Mouse (Mus musculus) testis, adult 2 months (tissue): ENCODE data around the gene Fadd. TPM values are rescaled to one million over a fixed set of nuclear protein-coding genes. Genes with fewer than 3 reads are reported as not detected.

Experiments
- H3K27ac ChIP-seq: fragments of 200-500 bp; 2 replicates; pipeline ENCODE4 v1.5.1; 2012; ENCODE audit warnings: low read depth, low read length; ENCODE audit not compliant: control insufficient read depth, insufficient read depth
- H3K27me3 ChIP-seq: fragments of 200-500 bp; 2 replicates; pipeline ENCODE4 v1.6.1; 2012; ENCODE audit warnings: mild to moderate bottlenecking, low read length, moderate library complexity; ENCODE audit not compliant: control insufficient read depth, insufficient read depth
- H3K36me3 ChIP-seq: fragments of 200-500 bp; 2 replicates; pipeline ENCODE4 v1.6.1; 2012; ENCODE audit warnings: mild to moderate bottlenecking, low read length; ENCODE audit not compliant: control insufficient read depth, insufficient read depth
- H3K4me1 ChIP-seq: fragments of 200-500 bp; 2 replicates; pipeline ENCODE4 v1.6.1; 2012; ENCODE audit warnings: low read length; ENCODE audit not compliant: control insufficient read depth, insufficient read depth
- H3K4me3 ChIP-seq: fragments of 200-500 bp; 2 replicates; pipeline ENCODE4 v1.5.1; 2012; ENCODE audit warnings: low read depth, mild to moderate bottlenecking, low read length, moderate library complexity, mixed read lengths; ENCODE audit not compliant: control insufficient read depth
- CTCF ChIP-seq: fragments of 200-500 bp; IDR thresholded peaks from 2 replicates; pipeline ENCODE4 v1.5.1; 2012; ENCODE audit warnings: low read depth, mild to moderate bottlenecking, inconsistent platforms, low read length, moderate library complexity; ENCODE audit not compliant: control insufficient read depth, insufficient read depth, insufficient replicate concordance
- POLR2A ChIP-seq: fragments of 200-500 bp; IDR thresholded peaks from 2 replicates; pipeline ENCODE4 v1.6.1; 2012; ENCODE audit warnings: low read depth, mild to moderate bottlenecking, inconsistent platforms, low read length, moderate library complexity; ENCODE audit not compliant: control insufficient read depth
- polyA plus RNA-seq: library from polyadenylated mRNA; depleted of rRNA; stranded (reverse); fragments of >200 nt; gene quantifications from 2 replicates; pipeline ENCODE4 v1.2.3, GENCODE M21; 2012

Fadd gene
- polyA plus RNA-seq, 1 experiment, result 3.5 TPM

DNA sequence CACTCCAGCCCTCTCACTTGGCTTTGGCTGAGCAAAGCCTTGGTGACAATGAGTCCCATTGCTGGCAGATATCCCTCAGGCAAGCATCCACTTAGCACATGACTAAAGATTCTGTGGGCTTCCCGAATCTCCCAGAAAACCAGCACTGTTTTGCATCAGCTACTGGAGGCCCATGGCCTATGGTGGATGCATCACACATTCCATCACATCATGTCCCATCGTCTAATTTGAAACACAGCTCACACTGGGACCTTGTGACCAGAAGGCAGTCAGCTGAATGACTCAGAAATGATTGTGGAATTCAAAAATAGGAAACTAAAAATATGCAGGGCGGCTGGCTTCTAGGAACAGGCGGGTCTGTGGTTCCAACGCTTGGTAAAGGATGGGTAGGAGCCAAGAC is 4.4 kb downstream of the Fadd start:
- H3K27ac ChIP-seq, result no peak overlapping the region
- peaks cover 16% of the 10 kb centered on the region for H3K4me1 ChIP-seq
- TF ChIP-seq POLR2A, result no peak
- H3K27me3 ChIP-seq, result no peaks in the 10 kb centered on the region
- no peak overlapping the region for H3K4me3 ChIP-seq
- no peaks in the 10 kb centered on the region for H3K36me3 ChIP-seq

DNA sequence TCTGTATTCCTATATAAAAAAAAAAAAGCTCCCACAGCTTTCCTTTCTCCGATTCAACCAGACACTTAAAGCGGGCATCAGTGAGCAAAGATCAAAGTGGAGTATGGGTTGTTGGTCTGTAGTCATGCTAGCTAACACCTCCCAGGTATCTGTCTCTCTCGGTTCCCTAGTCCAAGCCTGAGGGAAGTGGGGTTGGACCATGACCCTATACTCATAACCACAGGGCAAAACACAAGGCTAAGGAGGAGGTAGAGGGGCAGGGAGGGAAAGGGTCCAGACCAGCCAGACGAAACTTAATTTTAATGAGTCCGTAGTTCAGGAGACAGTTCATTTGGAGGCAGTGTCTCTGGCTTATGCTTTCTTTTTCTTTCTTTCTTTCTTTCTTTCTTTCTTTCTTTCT is 10.0 kb downstream of the Fadd start:
- Histone ChIP-seq H3K4me1 (no peaks in the 10 kb centered on the region), H3K4me3 (no peak overlapping the region), H3K36me3 (no peaks in the 10 kb centered on the region), H3K27ac (no peak overlapping the region), H3K27me3 (no peaks in the 10 kb centered on the region)
- TF ChIP-seq POLR2A, result no peak
- TF ChIP-seq CTCF, result no peak

DNA sequence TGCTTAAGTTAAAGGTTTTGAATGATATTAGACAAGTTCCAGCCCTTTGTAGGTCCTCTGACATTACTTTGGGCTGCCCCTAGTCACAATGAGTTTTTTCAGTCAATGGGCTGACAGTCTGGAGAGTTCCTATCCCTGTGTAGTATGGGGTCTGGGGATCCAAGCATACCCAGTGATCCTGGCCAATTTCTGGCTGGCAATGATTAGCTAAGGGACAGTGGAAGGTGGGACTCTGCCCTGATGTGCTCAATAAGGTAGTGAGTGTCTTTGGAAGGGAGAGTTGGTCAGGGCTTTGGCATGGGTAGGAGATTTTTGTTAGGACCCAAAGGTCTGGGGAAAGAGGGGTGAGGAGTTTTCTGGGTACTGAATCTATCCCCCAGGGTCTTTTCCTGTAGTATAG is 10.7 kb downstream of the Fadd start:
- Histone ChIP-seq H3K36me3 (no peaks in the 10 kb centered on the region), H3K4me1 (no peaks in the 10 kb centered on the region), H3K4me3 (no peak overlapping the region), H3K27me3 (no peaks in the 10 kb centered on the region), H3K27ac (no peak overlapping the region)
- no peak for TF ChIP-seq CTCF
- no peak for TF ChIP-seq POLR2A

DNA sequence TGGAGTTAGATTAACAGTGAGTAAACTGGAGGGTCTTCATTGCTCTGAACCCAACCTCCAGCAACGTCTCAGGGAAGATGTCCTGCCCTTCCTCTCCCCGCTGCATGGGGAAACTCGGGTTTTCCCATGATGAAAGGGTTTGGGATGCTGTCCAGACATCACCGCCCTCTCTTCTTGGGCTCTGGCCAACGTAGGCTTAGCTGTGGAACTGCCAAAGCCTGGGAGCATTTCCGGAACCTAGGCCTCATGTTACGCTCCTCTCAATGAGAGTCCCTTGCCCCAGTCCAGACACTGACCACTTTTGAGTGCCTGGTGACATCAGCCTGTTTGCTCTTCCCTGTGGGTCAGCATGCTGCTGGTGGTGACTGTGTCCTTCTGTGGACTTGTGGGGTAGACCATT is 12.8 kb downstream of the Fadd start:
- Histone ChIP-seq H3K36me3 (no peaks in the 10 kb centered on the region), H3K4me3 (no peak overlapping the region), H3K27me3 (no peaks in the 10 kb centered on the region), H3K27ac (no peak overlapping the region), H3K4me1 (no peaks in the 10 kb centered on the region)
- TF ChIP-seq CTCF (no peak), POLR2A (no peak)

DNA sequence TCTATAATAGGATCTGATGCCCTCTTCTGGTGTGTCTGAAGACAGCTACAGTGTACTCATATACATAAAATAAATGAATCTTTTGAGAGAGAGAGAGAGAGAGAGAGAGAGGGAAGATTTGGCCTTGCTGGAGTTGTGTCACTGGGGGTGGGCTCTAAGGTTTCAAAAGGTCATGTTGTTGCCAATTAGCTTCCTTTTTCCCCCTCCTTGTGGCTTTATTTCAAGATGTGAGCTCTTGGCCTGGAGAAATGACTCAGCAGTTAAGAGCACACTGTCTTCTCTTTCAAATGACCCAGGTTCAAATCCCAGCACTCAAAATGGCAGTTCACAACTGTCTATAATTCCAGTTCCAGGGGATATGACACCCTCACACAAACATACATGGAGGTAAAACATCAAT is 14.2 kb downstream of the Fadd start:
- no peak overlapping the region for H3K4me3 ChIP-seq
- H3K27me3 ChIP-seq, result no peaks in the 10 kb centered on the region
- TF ChIP-seq CTCF (no peak), POLR2A (no peak)
- H3K4me1 ChIP-seq, result no peaks in the 10 kb centered on the region
- H3K36me3 ChIP-seq, result no peaks in the 10 kb centered on the region
- H3K27ac ChIP-seq, result no peak overlapping the region

DNA sequence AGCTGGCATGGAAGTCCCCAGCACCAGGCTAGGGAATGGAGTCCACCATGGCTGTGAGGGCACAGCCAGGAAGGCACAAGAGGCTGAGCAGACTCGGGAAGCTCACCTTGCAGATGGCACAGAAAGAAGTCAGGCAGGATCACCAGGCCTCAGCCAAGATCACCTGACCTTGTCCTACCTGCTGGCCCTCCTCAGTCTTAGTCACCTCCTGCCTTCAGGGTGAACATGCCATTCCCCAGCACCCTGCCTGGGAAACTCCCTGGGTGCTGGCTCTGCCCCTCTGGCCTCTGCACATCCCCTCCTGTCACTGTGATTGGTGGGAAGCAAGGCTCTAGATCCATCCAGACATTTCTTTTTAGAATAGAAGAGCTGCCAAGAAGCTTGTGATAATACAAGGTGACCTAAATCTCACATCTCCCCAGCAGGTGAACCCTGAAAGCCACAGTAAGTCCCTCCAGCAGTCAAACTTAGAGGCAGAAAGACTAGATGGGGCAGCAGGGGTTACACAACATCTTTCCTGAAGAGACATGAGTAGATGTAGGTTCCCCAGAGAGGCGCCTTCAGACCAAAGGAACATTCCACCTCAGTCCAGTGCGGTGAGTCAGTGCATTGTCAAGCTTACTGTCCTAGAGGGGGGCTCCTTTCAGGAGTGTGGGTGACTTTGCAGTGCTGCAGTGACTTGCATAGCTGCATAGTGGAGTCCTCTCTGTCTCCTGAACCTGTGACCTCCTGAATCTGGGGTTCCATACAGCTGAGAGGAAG is 15.2 kb downstream of the Fadd start:
- H3K36me3 ChIP-seq, result no peaks in the 10 kb centered on the region
- no peaks in the 10 kb centered on the region for H3K27me3 ChIP-seq
- no peaks in the 10 kb centered on the region for H3K4me1 ChIP-seq
- no peak overlapping the region for H3K27ac ChIP-seq
- TF ChIP-seq POLR2A, result no peak
- H3K4me3 ChIP-seq, result no peak overlapping the region

DNA sequence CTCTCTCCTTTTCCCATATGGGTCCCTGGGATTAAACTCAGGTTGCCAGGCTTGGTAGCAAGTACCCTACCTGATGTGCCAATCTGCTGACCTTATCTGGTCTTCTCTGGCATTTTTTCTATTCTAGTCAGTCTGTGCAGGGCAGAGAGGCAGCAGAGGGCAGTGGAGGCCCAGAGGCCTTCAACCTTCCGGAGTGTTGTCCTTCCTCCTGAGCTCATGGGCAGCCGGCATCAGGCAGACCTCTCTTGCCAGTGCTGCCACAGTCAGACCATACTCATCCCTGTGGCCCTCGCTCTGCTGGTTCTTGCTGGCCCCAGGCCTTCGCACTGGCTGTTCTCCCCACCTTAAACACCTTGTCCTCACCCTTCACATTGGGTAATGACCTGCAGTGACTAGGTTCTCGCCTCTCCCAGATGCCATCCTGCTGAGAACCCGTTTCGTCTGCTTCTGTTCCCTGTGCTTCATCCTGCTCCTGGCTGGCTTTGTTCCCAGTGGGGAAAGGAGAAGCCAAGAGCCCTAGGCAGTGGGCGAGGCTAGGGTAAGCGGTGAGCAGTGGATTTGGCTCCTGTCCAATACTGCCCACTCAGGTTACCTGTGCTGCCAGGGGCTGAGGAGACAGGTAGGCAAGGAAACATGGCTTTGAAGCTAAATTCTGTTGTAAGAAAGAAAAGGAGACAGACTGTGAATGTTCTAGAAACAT is 18.7 kb downstream of the Fadd start:
- H3K27ac ChIP-seq, result no peak overlapping the region
- no peaks in the 10 kb centered on the region for H3K36me3 ChIP-seq
- TF ChIP-seq POLR2A, result no peak
- no peak overlapping the region for H3K4me3 ChIP-seq
- peaks cover 2% of the 10 kb centered on the region; the same call in 1 of the 2 replicates for H3K4me1 ChIP-seq
- no peaks in the 10 kb centered on the region for H3K27me3 ChIP-seq

DNA sequence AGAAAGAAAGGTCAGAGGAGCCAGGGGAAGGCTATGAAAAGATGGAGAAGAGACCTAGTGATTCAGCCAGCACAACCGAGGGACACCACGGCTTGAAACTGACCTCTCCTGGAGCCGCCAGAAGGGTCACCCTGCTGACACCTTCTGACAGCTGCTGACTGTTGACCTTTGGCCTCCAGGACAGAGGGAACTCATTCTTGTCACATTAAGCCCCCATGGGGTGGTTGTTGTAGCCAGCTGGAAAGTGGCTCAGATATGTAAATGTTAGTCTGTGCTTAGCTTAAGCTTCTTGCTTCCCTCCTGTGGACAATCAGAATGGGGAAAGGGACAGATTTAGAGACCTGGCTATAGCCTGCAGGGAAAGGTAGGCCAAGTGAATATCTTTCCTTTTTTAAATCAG is 20.2 kb downstream of the Fadd start:
- Histone ChIP-seq H3K27me3 (no peaks in the 10 kb centered on the region), H3K27ac (no peak overlapping the region)
- TF ChIP-seq CTCF, result no peak
- no peak for TF ChIP-seq POLR2A

More for the DNA sequence above, 20.2 kb downstream of the Fadd start:
- Histone ChIP-seq H3K4me1 (peaks cover 2% of the 10 kb centered on the region; the same call in 1 of the 2 replicates), H3K36me3 (no peaks in the 10 kb centered on the region), H3K4me3 (no peak overlapping the region)
